Mouse (Mus musculus) CH12.LX (cell line): ENCODE data around the gene Tmc3. TPM values are rescaled to one million over a fixed set of nuclear protein-coding genes. Genes with fewer than 3 reads are reported as not detected.

Source experiments
- DNase-seq: peaks from one replicate; pipeline ENCODE4 v3.0.0-alpha.2; 2013; ENCODE audit errors: extremely low read depth
- H3K27ac ChIP-seq: 2 replicates; pipeline ENCODE4 v1.5.1; 2012; ENCODE audit warnings: low read depth, mild to moderate bottlenecking, control low read depth, moderate library complexity; ENCODE audit not compliant: insufficient read depth
- H3K27me3 ChIP-seq: replicated peaks from 2 replicates; pipeline ENCODE3; 2012; ENCODE audit warnings: inconsistent platforms
- H3K36me3 ChIP-seq, 2 experiments: replicated peaks in 1 of 2; 2 replicates each; pipeline versions ENCODE3 to v1.6.1; 2012; ENCODE audit warnings: inconsistent platforms in 1 of 2, low read length in 1 of 2, mild to moderate bottlenecking in 1 of 2, mixed read lengths in 1 of 2, moderate library complexity in 1 of 2; ENCODE audit not compliant: control insufficient read depth in 1 of 2, insufficient read depth in 1 of 2
- H3K4me1 ChIP-seq, 2 experiments: 2 replicates each; pipeline ENCODE4 v1.6.1; 2012; ENCODE audit warnings: inconsistent platforms in 1 of 2, moderate library complexity in 1 of 2; ENCODE audit not compliant: insufficient read depth in 2 of 2, control insufficient read depth in 1 of 2
- H3K4me2 ChIP-seq: 2 replicates; pipeline ENCODE4 v1.6.1; 2012; ENCODE audit warnings: low read depth, mild to moderate bottlenecking, control low read depth; ENCODE audit not compliant: poor library complexity, insufficient read depth, severe bottlenecking
- H3K4me3 ChIP-seq, 3 experiments: fragments of 150-350 bp in 1 of 3; sonication (generic) in 1 of 3; replicated peaks in 1 of 3; 2 replicates each; pipeline versions ENCODE3 to v1.5.1; 2011 to 2012; ENCODE audit warnings: low read depth in 2 of 3, low read length in 2 of 3, mild to moderate bottlenecking in 2 of 3, moderate library complexity in 2 of 3, control low read depth in 1 of 3, improper control_type of control experiment in 1 of 3, inconsistent platforms in 1 of 3, mixed read lengths in 1 of 3; ENCODE audit not compliant: poor library complexity in 1 of 3
- H3K79me2 ChIP-seq: replicated peaks from 2 replicates; pipeline ENCODE4 v1.6.1; 2012; ENCODE audit warnings: mild to moderate bottlenecking, moderate library complexity; ENCODE audit not compliant: control insufficient read depth, poor library complexity, insufficient read depth, severe bottlenecking; ENCODE audit errors: extremely low read depth
- H3K9ac ChIP-seq: 2 replicates; pipeline ENCODE4 v1.6.1; 2012; ENCODE audit warnings: low read depth, mild to moderate bottlenecking, control low read depth, moderate library complexity; ENCODE audit not compliant: insufficient read depth
- H3K9me3 ChIP-seq: replicated peaks from 2 replicates; pipeline ENCODE3; 2012; ENCODE audit warnings: low read length, inconsistent platforms, mixed read lengths
- BHLHE40 ChIP-seq: IDR thresholded peaks from 2 replicates; pipeline ENCODE4 v1.6.1; 2011; ENCODE audit warnings: mild to moderate bottlenecking, low read depth, low read length, improper control_type of control experiment
- CHD1 ChIP-seq: IDR thresholded peaks from 2 replicates; pipeline ENCODE4 v1.6.1; 2012; ENCODE audit warnings: low read depth, low read length, improper control_type of control experiment, inconsistent platforms
- E2F4 ChIP-seq: IDR thresholded peaks from 2 replicates; pipeline ENCODE4 v1.6.1; 2011; ENCODE audit warnings: low read depth, low read length, improper control_type of control experiment; ENCODE audit not compliant: insufficient replicate concordance
- ELF1 ChIP-seq: IDR thresholded peaks from 2 replicates; pipeline ENCODE4 v1.6.1; 2014; ENCODE audit warnings: low read depth, mild to moderate bottlenecking, inconsistent platforms, low read length, improper control_type of control experiment
- EP300 ChIP-seq: IDR thresholded peaks from 2 replicates; pipeline ENCODE4 v1.6.1; 2011; ENCODE audit warnings: low read length, improper control_type of control experiment
- GABPA ChIP-seq: IDR thresholded peaks from 2 replicates; pipeline ENCODE4 v1.6.1; 2012; ENCODE audit warnings: low read depth, low read length, improper control_type of control experiment, inconsistent platforms; ENCODE audit not compliant: insufficient replicate concordance
- JUN ChIP-seq: IDR thresholded peaks from 2 replicates; pipeline ENCODE4 v1.6.1; 2011; ENCODE audit warnings: low read depth, mild to moderate bottlenecking, low read length, improper control_type of control experiment, moderate library complexity; ENCODE audit not compliant: insufficient read depth
- KAT2A ChIP-seq: IDR thresholded peaks from 2 replicates; pipeline ENCODE4 v1.6.1; 2012; ENCODE audit warnings: low read length, improper control_type of control experiment, inconsistent platforms; ENCODE audit not compliant: insufficient replicate concordance
- MAFK ChIP-seq: IDR thresholded peaks from 2 replicates; pipeline ENCODE4 v1.6.1; 2011; ENCODE audit warnings: low read length, improper control_type of control experiment; ENCODE audit not compliant: insufficient replicate concordance
- MEF2A ChIP-seq: IDR thresholded peaks from 2 replicates; pipeline ENCODE4 v1.6.1; 2014; ENCODE audit warnings: low read depth, mild to moderate bottlenecking, inconsistent platforms, low read length, improper control_type of control experiment, borderline replicate concordance
- NRF1 ChIP-seq: IDR thresholded peaks from 2 replicates; pipeline ENCODE4 v1.6.1; 2014; ENCODE audit warnings: low read depth, mild to moderate bottlenecking, inconsistent platforms, low read length, improper control_type of control experiment, moderate library complexity
- PAX5 ChIP-seq: IDR thresholded peaks from 2 replicates; pipeline ENCODE4 v1.6.1; 2012; ENCODE audit warnings: low read length, inconsistent platforms, mixed read lengths
- POLR2A ChIP-seq: IDR thresholded peaks from 2 replicates; pipeline ENCODE4 v1.6.1; 2011; ENCODE audit warnings: low read depth, mild to moderate bottlenecking, improper control_type of control experiment, low read length
- RCOR1 ChIP-seq: conservative IDR thresholded peaks from 2 replicates; pipeline ENCODE4 v1.6.1; 2012; ENCODE audit warnings: low read depth, mild to moderate bottlenecking, inconsistent platforms, low read length, improper control_type of control experiment
- TBP ChIP-seq: conservative IDR thresholded peaks from 2 replicates; pipeline ENCODE4 v1.6.1; 2011; ENCODE audit warnings: low read depth, low read length, improper control_type of control experiment
- UBTF ChIP-seq: IDR thresholded peaks from 2 replicates; pipeline ENCODE4 v1.6.1; 2012; ENCODE audit warnings: low read depth, mild to moderate bottlenecking, inconsistent platforms, low read length, improper control_type of control experiment, moderate library complexity
- USF1 ChIP-seq: IDR thresholded peaks from 2 replicates; pipeline ENCODE4 v1.6.1; 2014; ENCODE audit warnings: low read depth, mild to moderate bottlenecking, inconsistent platforms, low read length, improper control_type of control experiment
- USF2 ChIP-seq: conservative IDR thresholded peaks from 2 replicates; pipeline ENCODE4 v1.6.1; 2011; ENCODE audit warnings: low read depth, low read length, improper control_type of control experiment
- ZKSCAN1 ChIP-seq: IDR thresholded peaks from 2 replicates; pipeline ENCODE4 v1.6.1; 2012; ENCODE audit warnings: low read depth, inconsistent platforms, low read length, improper control_type of control experiment, borderline replicate concordance
- ZNF384 ChIP-seq: IDR thresholded peaks from 2 replicates; pipeline ENCODE4 v1.6.1; 2012; ENCODE audit warnings: low read depth, low read length, improper control_type of control experiment, inconsistent platforms
- dilution Hi-C: fragments of 300-500 bp; cut with MboI; formaldehyde crosslinking; loops from 2 replicates; pipeline ENCODE4 v1.14.3; 2020; ENCODE audit warnings: low sequenced_read_pairs; ENCODE audit not compliant: extremely low pct_unique_long_range_greater_than_20kb, extremely low pct_ligation_motif_present
- in situ Hi-C: fragments of 300-500 bp; cut with MboI; formaldehyde crosslinking; loops from 3 replicates; pipeline ENCODE4 v1.14.3; 2019; ENCODE audit warnings: low sequenced_read_pairs, low pct_ligation_motif_present, low pct_unique_long_range_greater_than_20kb, mixed read lengths
- polyA plus RNA-seq: library from polyadenylated mRNA; unstranded; fragments of >175 nt; gene quantifications from 2 replicates; pipeline ENCODE4 v1.2.1, GENCODE M21; 2012; ENCODE audit warnings: low read depth; ENCODE audit not compliant: insufficient read length
- total RNA-seq, 2 experiments: library from RNA; depleted of rRNA; stranded (reverse); fragments of 300-350 nt in 1 of 2; fragments of >200 nt in 1 of 2; gene quantifications; 2 replicates each; pipeline ENCODE4 v1.2.3; 2012 to 2014

The Tmc3 gene
- 1.3 and 2.2 TPM in 2 replicates for total RNA-seq (2012; rRNA removed)
- total RNA-seq (2014; rRNA removed) = 1.2 and 1.3 TPM in 2 replicates
- 2.3 and 3.0 TPM in 2 replicates for polyA plus RNA-seq

GRCm38 (mm10) chr7:83584639-83585471 is at the start of gene Tmc3:
Gene Tmc3, plus strand, starts transcription at chr7:83584927.
- Histone ChIP-seq H3K4me1 (peaks cover 3 to 8% of the 10 kb centered on the region in 2 experiments; a peak in 2 of 4 replicates), H3K36me3 (peaks cover 0 to 6% of the 10 kb centered on the region in 2 experiments), H3K27ac (no peak within 1 kb of the TSS), H3K9ac (no peak within 1 kb of the TSS), H3K4me2 (0 out of 2 replicates have a peak within 1 kb of the TSS, but pooled peaks have one; percentile 29), H3K27me3 (no peaks in the 10 kb centered on the region), H3K4me3 (no peak within 1 kb of the TSS), H3K9me3 (no peaks in the 10 kb centered on the region)
- in situ Hi-C loops = no loop called here
- TF ChIP-seq EP300 (no peak), CHD1 (no peak), USF1 (no peak), E2F4 (no peak), BHLHE40 (no peak), NRF1 (no peak), TBP (no peak), ZKSCAN1 (no peak), MEF2A (no peak), GABPA (no peak), UBTF (no peak), ELF1 (no peak), POLR2A (no peak), ZNF384 (no peak), PAX5 (no peak)
- TF ChIP-seq, all 38 proteins: peak for 0
- no peaks in the 10 kb centered on the region for H3K79me2 ChIP-seq
- dilution Hi-C loops = no loop called here
- peak; percentile 10 for DNase-seq

GRCm38 (mm10) chr7:83541536-83542169 is 43.1 kb upstream of the Tmc3 start:
- no peak overlapping the region for H3K27ac ChIP-seq
- in situ Hi-C loops = no loop called here
- TF ChIP-seq POLR2A (no peak), RCOR1 (no peak), JUN (no peak), GABPA (no peak), USF2 (no peak), MAFK (no peak), KAT2A (no peak)
- DNase-seq = no peak
- H3K27me3 ChIP-seq = no peaks in the 10 kb centered on the region
- H3K79me2 ChIP-seq = no peaks in the 10 kb centered on the region
- dilution Hi-C loops = no loop called here
- H3K9me3 ChIP-seq = no peaks in the 10 kb centered on the region
- H3K4me2 ChIP-seq = no peak overlapping the region
- H3K36me3 ChIP-seq = no peaks in the 10 kb centered on the region
- H3K4me1 ChIP-seq = no peaks in the 10 kb centered on the region
- no peak overlapping the region for H3K9ac ChIP-seq
- H3K4me3 ChIP-seq = no peak overlapping the region
